Mouse (Mus musculus) embryonic facial prominence, embryonic 11.5 days (tissue): ENCODE results near the gene Ltbp4. TPM values are rescaled to one million over a fixed set of nuclear protein-coding genes. Genes with fewer than 3 reads are reported as not detected.
A peak's percentile ranks its signal among the peaks of the same experiment; 100 is the strongest.

Experiments used
- ATAC-seq: fragments of 200-750 bp; cut with Nextera tagmentation; replicated peaks from 2 replicates; pipeline ENCODE4 v1.8.0; 2017; ENCODE audit warnings: low read depth; ENCODE audit not compliant: insufficient number of reproducible peaks, low FRiP score, low TSS enrichment
- DNase-seq: peaks from one replicate; pipeline ENCODE4 v3.0.0-alpha.2; 2015; ENCODE audit warnings: low spot score
- H3K27ac ChIP-seq: fragments of 300-500 bp; sonication (generic); replicated peaks from 2 replicates; pipeline ENCODE4 v1.5.1; 2014; ENCODE audit warnings: mild to moderate bottlenecking, low read depth, low read length, control low read depth
- H3K27me3 ChIP-seq: fragments of 300-500 bp; sonication (generic); 2 replicates; pipeline ENCODE4 v1.6.1; 2014; ENCODE audit warnings: mild to moderate bottlenecking, low read length, moderate library complexity, mixed read lengths; ENCODE audit not compliant: control insufficient read depth, insufficient read depth
- H3K36me3 ChIP-seq: fragments of 300-500 bp; sonication (generic); replicated peaks from 2 replicates; pipeline ENCODE4 v1.6.1; 2014; ENCODE audit warnings: low read depth, mild to moderate bottlenecking, low read length, moderate library complexity, mixed read lengths; ENCODE audit not compliant: control insufficient read depth, insufficient read depth
- H3K4me1 ChIP-seq: fragments of 300-500 bp; sonication (generic); 2 replicates; pipeline ENCODE4 v1.6.1; 2014; ENCODE audit warnings: low read length, mixed read lengths; ENCODE audit not compliant: control insufficient read depth, insufficient read depth
- H3K4me2 ChIP-seq: fragments of 300-500 bp; sonication (generic); 2 replicates; pipeline ENCODE4 v1.6.1; 2014; ENCODE audit warnings: low read depth, mild to moderate bottlenecking, control low read depth, low read length, moderate library complexity
- H3K4me3 ChIP-seq: fragments of 300-500 bp; sonication (generic); 2 replicates; pipeline ENCODE4 v1.5.1; 2014; ENCODE audit warnings: low read depth, low read length, control low read depth
- H3K9ac ChIP-seq: fragments of 300-500 bp; sonication (generic); replicated peaks from 2 replicates; pipeline ENCODE4 v1.6.1; 2014; ENCODE audit warnings: mild to moderate bottlenecking, control low read depth, low read length
- H3K9me3 ChIP-seq: fragments of 300-500 bp; sonication (generic); replicated peaks from 2 replicates; pipeline ENCODE4 v1.6.1; 2016; ENCODE audit warnings: mild to moderate bottlenecking, low read length, inconsistent platforms, mixed read lengths; ENCODE audit not compliant: control insufficient read depth
- WGBS: fragments of 180-500 bp; shearing (Covaris S2); extraction: QIAGEN DNeasy Blood & Tissue Kit; methylation state at CpG from one replicate; pipeline ENCODE4 v1.1.7; 2014; 5-methylcytosine and 5-hydroxymethylcytosine counted together
- polyA plus RNA-seq: library from polyadenylated mRNA; unstranded; fragments of >200 nt; fragmentation: Nextera tagmentation; extraction: Ambion mirVana; gene quantifications from 2 replicates; pipeline ENCODE4 v1.2.1, GENCODE M21; 2014

Ltbp4 gene
- polyA plus RNA-seq, 1 experiment from 2014 or later = 6.3 TPM

DNA sequence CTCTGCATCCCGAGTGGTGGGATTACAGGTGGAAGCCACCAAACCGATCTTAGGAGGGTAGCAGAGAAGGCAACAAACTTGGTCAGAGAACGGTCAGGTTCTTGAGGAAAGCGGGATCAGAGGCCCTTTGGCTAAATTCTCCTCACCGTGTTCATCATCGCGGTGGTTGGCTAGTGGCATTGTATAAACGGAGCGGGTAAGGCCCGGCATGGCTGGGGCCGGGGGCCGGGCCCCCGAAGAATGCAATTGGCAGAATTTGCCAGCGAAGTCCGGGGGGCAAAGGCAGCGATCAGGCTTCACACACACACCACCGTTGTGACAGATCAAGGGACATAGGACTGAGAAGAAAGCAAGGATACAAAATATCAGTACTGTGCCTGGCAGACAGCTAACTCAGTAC is 7.5 kb downstream of the Ltbp4 start:
- WGBS = 24% methylated on average over 17 of the region's 17 CpGs
- H3K27ac ChIP-seq = no peak overlapping the region
- H3K9ac ChIP-seq = no peak overlapping the region
- DNase-seq = no peak
- no peak overlapping the region; the same call in 1 of the 2 replicates for H3K4me2 ChIP-seq
- H3K4me1 ChIP-seq = peaks cover 8% of the 10 kb centered on the region
- no peak overlapping the region for H3K4me3 ChIP-seq
- peaks cover 75% of the 10 kb centered on the region for H3K27me3 ChIP-seq
- no peak for ATAC-seq
- no peaks in the 10 kb centered on the region for H3K36me3 ChIP-seq
- H3K9me3 ChIP-seq = no peaks in the 10 kb centered on the region

DNA sequence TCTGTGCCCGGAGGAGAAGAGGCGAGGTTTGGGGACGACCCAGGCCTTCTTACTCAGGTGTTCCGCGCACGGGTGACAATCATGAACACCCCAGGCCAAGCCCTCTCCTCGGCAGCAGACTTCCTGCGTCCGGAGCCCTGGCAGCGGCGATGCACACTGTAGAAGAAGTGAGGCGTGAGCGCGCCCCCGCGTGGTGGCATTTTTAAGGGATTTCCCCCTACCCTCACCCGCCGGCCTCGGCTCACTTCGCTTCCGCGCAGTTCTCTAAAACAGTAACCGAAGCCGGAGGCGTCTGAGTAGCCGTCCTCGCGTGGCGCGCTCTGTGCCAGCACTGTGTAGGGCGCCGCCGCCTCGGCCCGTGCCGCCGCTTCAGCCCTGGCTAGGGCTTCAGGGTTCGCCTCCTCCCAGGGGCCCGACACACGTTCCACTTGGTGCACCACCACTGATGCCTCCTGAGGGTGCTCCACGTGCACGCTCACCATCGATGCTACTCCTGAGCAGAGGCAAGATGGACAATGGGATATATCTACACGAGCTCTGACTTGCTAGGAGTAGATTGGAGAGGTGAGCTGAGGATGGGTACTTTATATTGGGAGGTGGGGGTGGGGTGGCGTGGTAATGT is 8.1 kb downstream of the Ltbp4 start:
- Histone ChIP-seq H3K9me3 (no peaks in the 10 kb centered on the region), H3K4me1 (peaks cover 8% of the 10 kb centered on the region), H3K4me2 (peak overlapping the region; percentile 40), H3K27me3 (peaks cover 73% of the 10 kb centered on the region), H3K27ac (no peak overlapping the region), H3K4me3 (peak overlapping the region; percentile 22; the same call in 1 of the 2 replicates), H3K36me3 (no peaks in the 10 kb centered on the region), H3K9ac (no peak overlapping the region)
- 5% methylated on average over 44 of the region's 45 CpGs for WGBS
- DNase-seq (peak; percentile 92), ATAC-seq (peak; percentile 11; the same call in 1 of the 2 replicates)

- ATAC-seq (no peak), DNase-seq (no peak)
- peaks cover 66% of the 10 kb centered on the region for H3K27me3 ChIP-seq
- H3K9me3 ChIP-seq = no peaks in the 10 kb centered on the region
- H3K9ac ChIP-seq = no peak overlapping the region
- no peak overlapping the region for H3K4me3 ChIP-seq
- no peak overlapping the region for H3K4me2 ChIP-seq
- no peak overlapping the region for H3K27ac ChIP-seq
- H3K36me3 ChIP-seq = no peaks in the 10 kb centered on the region
- 28% methylated on average over 16 of the region's 16 CpGs for WGBS
- peaks cover 8% of the 10 kb centered on the region for H3K4me1 ChIP-seq
Observed at GRCm38 (mm10) chr7:27328648-27329047, 8.8 kb downstream of the Ltbp4 start.

GRCm38 (mm10) chr7:27328161-27328560 is 9.3 kb downstream of the Ltbp4 start:
- peaks cover 63% of the 10 kb centered on the region for H3K27me3 ChIP-seq
- H3K4me3 ChIP-seq = no peak overlapping the region
- no peaks in the 10 kb centered on the region for H3K36me3 ChIP-seq
- H3K4me1 ChIP-seq = peaks cover 8% of the 10 kb centered on the region
- WGBS = 88% methylated on average over 11 of the region's 11 CpGs
- no peak overlapping the region for H3K4me2 ChIP-seq
- no peak overlapping the region for H3K27ac ChIP-seq
- H3K9ac ChIP-seq = no peak overlapping the region
- no peak for ATAC-seq
- no peak for DNase-seq
- H3K9me3 ChIP-seq = no peaks in the 10 kb centered on the region

DNA sequence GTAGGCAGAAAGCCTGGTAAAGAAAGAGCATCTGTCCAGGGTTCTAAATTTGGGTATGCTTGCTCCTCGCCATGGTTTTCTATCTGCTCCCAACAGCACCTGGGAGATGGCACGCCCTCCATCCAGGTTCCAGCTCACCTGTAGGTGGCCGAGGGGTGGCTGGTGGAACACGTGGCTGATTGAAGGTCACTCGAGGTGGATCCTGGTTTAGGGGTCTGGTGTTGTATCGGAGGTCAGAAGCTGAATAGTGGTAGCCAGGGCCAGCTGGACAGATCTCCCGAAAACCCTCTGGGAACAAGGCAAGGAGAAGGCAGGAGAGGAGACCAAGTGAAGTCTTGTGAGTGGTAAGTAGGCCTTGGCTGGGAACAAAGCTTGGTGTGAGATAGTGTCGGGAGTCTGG is 10.0 kb downstream of the Ltbp4 start:
- H3K27ac ChIP-seq = no peak overlapping the region
- no peak overlapping the region for H3K4me2 ChIP-seq
- no peaks in the 10 kb centered on the region for H3K36me3 ChIP-seq
- no peaks in the 10 kb centered on the region for H3K9me3 ChIP-seq
- no peak overlapping the region for H3K4me3 ChIP-seq
- H3K9ac ChIP-seq = no peak overlapping the region
- H3K27me3 ChIP-seq = peaks cover 57% of the 10 kb centered on the region
- 87% methylated on average over 8 of the region's 8 CpGs for WGBS
- DNase-seq (no peak), ATAC-seq (no peak)
- peaks cover 8% of the 10 kb centered on the region for H3K4me1 ChIP-seq

- Histone ChIP-seq H3K27me3 (peaks cover 47% of the 10 kb centered on the region), H3K4me3 (0 out of 2 replicates have a peak overlapping the region, but pooled peaks have one; percentile 6), H3K4me1 (peaks cover 8% of the 10 kb centered on the region), H3K9ac (peak overlapping the region; percentile 22; the same call in 1 of the 2 replicates), H3K27ac (no peak overlapping the region), H3K9me3 (no peaks in the 10 kb centered on the region), H3K36me3 (no peaks in the 10 kb centered on the region), H3K4me2 (peak overlapping the region; percentile 47)
- ATAC-seq = peak; percentile 22; the same call in 1 of the 2 replicates
- DNase-seq = peak; percentile 28
- WGBS = 26% methylated on average over 34 of the region's 34 CpGs
Observed at GRCm38 (mm10) chr7:27326101-27326880, 11.2 kb downstream of the Ltbp4 start.

DNA sequence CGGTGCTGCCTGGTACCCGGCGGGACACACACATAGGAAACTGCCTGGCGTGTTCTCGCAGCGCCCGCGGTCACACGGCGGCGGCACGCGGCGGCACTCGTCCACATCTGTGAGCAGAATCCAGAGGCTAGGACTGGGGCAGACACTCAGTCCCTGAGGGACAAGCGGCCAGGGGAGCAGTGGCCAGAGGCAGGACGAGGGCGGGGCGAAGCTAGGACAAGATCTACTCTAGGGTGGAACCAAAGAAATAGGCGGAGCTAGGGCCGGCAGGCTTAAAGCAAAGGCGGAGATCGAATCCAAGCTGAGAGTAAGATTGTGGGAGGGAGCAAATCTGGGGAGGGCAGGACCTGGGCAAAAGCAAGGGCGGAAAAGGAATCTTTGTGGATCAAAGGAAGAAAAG is 11.8 kb downstream of the Ltbp4 start:
- Histone ChIP-seq H3K4me1 (peaks cover 6% of the 10 kb centered on the region), H3K9ac (peak overlapping the region; percentile 48), H3K9me3 (no peaks in the 10 kb centered on the region), H3K27ac (no peak overlapping the region), H3K4me2 (peak overlapping the region; percentile 47), H3K4me3 (peak overlapping the region; percentile 20), H3K27me3 (peaks cover 41% of the 10 kb centered on the region), H3K36me3 (no peaks in the 10 kb centered on the region)
- DNase-seq (peak; percentile 62), ATAC-seq (0 out of 2 replicates have a peak, but pooled peaks have one; percentile 20)
- under 1% methylated on average over 24 of the region's 24 CpGs for WGBS

DNA sequence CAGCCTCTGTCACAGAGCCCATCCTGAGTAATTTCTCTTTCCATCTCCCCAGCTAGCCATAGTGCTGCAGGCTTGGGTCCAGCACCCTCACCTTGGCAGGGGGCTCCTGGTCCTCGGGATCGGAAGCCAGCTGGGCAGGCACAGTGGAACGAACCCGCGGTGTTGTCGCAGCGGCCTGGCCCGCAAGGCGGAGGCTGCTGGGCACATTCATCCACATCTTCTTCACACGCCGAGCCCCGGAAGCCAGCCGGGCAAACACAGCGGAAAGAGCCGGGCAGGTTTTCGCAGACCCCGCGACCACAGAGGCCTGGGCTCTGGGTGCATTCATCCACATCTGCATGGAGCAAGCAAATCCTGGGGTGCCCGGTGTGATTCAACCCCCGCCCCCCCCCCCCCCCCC is 12.6 kb downstream of the Ltbp4 start:
- WGBS = 42% methylated on average over 19 of the region's 20 CpGs
- H3K36me3 ChIP-seq = no peaks in the 10 kb centered on the region
- ATAC-seq (no peak), DNase-seq (no peak)
- H3K27ac ChIP-seq = no peak overlapping the region
- H3K9me3 ChIP-seq = no peaks in the 10 kb centered on the region
- H3K9ac ChIP-seq = no peak overlapping the region
- no peak overlapping the region for H3K4me2 ChIP-seq
- no peak overlapping the region for H3K4me3 ChIP-seq
- peaks cover 33% of the 10 kb centered on the region for H3K27me3 ChIP-seq
- H3K4me1 ChIP-seq = peaks cover 6% of the 10 kb centered on the region
